Mouse (Mus musculus): Measurements from ENCODE around the gene Gm10057.
"Not testable (repeated sequence)": the region's sequence is repeated elsewhere in the genome, so short reads cannot be mapped to it uniquely, and the experiment has no call there.

Gm10057 gene
- long read RNA-seq, experiment 1: 0 reads
- long read RNA-seq, experiment 2: 0 reads

- intact Hi-C loops (cut with DNase I): not testable (repeated sequence)
Measured at GRCm38 (mm10) chrX:154054939-154055338, at the start of gene Gm10057. Gene Gm10057 (minus strand): TSS chrX:154055039.

DNA sequence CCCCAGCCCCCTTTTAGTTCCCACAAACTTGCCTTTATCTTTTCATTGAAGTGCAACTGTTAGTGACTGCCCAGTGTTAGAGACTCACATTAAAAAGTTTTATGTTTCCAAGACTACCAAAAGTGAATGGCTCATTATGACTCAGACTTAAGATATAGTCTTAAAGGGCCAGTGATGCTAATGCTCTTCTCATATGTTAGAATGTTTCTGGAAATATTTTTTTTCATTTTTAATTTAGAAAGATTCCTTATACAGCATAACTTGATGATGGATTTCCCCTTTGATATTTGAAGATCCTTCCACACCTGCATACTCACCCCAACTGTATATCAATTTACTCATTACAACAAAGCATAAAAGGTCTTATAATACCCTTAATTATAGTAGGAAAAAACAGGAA is 21.1 kb downstream of the Gm10057 start, which contains the start of gene 4921511M17Rik:
Gene 4921511M17Rik (minus strand): TSS at position 101 of the 400 bp plus-strand sequence.
- intact Hi-C loops (cut with DNase I): not testable (repeated sequence)

DNA sequence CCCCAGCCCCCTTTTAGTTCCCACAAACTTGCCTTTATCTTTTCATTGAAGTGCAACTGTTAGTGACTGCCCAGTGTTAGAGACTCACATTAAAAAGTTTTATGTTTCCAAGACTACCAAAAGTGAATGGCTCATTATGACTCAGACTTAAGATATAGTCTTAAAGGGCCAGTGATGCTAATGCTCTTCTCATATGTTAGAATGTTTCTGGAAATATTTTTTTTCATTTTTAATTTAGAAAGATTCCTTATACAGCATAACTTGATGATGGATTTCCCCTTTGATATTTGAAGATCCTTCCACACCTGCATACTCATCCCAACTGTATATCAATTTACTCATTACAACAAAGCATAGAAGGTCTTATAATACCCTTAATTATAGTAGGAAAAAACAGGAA is 42.3 kb downstream of the Gm10057 start, which contains the start of gene Samt1:
Gene Samt1 (minus strand): TSS at position 101 of the 400 bp plus-strand sequence.
- intact Hi-C loops (cut with DNase I): not testable (repeated sequence)
